Mouse (Mus musculus) right cerebral cortex, adult 18-20 months (tissue): Measurements from ENCODE around the gene AU018091.
"Not testable (repeated sequence)": the region's sequence is repeated elsewhere in the genome, so short reads cannot be mapped to it uniquely, and the experiment has no call there.

Experiments
- DNase-seq: peaks from one replicate; pipeline ENCODE4 v3.0.0; 2022; ENCODE audit warnings: mixed read lengths

The AU018091 gene

DNA sequence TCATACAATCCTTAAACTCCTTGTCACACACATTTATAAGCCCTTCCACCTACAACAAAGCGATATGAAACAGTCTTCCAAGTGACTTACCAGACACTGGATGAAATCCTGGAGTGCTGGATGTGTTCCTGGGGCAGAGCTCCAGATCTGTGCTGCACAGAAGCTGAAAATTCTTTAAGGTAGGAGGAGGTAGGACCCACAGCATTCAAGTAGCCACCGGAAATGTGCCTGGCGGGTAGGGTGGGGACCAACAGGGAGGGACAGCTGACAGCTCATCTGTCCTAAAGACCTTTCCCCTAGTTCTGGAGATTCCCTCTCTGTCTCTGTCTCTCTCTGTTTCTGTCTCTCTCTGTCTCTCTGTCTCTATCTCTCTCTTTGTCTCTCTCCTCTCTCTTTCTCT lies at the start of gene AU018091:
Gene AU018091, minus strand, starts transcription at position 279 of the 400 bp plus-strand sequence.
- no peak for DNase-seq

DNA sequence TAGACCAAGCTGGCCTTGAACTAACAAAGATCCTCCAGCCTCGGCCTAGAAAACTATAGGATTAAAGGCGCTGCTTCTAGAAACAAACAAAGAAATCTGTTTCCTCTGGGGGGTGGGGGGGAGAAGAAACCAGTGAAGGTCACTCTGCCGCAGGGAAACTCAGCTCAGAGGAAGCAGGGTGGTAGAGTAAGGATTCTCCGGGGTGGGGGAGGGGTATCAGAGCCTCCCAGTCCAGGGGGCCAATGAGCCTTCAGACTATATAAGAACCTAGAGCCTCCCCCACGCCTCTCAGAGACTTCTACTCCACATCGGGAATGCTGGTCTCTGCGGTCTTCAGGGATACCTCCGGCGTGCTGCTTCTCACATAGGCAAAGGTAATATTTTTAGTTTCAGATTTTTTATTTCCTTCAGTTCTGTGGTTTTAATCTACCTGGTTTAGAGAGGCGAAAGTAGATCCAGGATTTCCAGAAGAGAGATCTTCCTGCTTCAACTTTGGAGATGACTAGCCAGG lies 48.6 kb upstream of the AU018091 start:
- DNase-seq, result no peak

DNA sequence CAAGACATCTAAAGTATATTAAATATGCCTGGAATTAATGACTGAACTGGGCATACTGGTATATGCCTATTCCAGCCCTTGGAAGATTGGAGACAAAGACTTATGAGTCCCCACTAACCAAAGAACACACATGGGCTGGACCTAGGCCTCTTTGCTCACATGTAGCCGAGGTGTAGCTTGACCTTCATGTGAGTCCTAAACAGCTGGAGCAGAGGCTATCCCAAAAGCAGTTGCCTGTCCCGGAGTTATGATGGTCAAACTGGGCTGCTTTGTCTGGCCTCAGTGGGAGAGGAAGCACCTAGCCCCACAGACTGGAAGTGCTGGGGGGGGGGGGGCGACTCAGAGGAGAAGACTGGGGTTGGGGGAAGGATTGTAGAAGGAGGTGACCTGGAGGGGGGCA lies 47.3 kb upstream of the AU018091 start:
- DNase-seq, result no peak

DNA sequence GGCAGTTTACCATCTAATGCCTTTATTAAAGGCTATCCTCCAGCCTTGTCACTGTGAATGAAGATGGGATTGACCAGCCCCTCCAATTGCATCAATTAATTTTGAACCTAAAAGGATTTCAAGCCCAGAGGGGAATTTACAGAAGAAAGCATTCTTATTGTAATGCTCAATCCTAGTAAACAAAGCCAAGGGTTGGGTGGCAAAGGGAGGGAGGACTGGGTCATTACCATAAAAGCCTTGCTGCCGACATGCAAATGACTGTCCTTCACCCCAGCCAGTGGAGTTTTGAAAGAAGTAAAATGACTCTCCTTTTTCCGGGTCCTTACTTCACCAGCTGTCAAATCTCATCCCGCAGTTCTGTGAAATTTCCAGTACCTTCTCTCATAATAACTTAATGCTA lies 44.6 kb upstream of the AU018091 start:
- no peak for DNase-seq

DNA sequence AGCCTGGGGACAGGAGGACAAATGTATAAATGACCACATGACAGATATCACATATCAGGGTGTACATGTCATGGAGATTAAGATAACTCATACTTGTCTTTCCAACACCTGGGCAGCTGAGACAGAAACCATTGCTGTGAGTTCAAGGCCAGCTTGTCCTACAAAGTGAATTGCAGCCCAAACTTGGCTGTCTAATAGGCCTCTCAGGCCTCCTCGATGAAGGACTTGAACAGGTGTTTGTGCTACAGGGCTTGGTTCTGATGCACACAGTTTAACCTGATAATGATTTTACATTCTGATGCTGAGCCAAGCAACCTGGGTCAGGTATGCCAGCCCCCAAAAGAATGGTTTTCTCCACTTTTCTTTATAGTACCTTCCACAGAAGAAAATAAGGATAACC lies 44.2 kb upstream of the AU018091 start:
- no peak for DNase-seq

DNA sequence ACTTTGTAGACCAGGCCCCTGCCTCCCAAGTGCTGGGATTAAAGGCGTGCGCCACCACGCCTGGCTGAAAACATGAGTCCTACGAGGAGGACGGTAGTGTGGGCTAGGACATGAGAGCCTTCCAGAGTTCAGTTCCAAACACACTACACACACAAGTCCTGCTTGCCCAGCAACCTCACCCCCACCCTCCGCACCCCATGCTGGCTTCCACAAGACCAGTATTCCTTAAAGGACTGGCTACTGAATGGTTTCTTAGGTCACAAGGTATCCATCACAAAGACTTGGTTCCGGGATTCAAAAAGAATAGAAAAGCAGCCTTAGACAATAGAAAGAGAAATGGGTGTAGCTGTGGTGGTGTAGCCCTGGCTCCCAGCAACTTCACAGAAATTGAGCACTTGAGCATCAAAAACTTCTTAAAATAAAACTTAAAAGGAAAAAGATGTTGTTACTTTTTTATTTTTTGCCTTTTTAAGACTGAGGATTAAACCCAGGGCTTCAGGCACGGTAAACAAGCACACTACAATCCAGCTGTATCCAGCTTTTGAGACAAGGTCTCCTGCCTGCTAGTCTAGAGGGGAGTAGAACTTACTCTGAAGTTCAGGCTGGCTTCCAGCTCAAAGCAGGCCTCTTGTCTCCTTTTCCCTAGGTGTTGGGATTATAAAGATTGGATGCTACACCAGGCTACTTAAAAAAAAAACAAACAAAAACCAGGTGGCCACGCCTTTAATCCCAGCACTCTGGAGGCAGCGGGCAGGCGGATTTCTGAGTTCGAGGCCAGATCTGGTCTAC lies 43.2 kb upstream of the AU018091 start:
- DNase-seq, result no peak

DNA sequence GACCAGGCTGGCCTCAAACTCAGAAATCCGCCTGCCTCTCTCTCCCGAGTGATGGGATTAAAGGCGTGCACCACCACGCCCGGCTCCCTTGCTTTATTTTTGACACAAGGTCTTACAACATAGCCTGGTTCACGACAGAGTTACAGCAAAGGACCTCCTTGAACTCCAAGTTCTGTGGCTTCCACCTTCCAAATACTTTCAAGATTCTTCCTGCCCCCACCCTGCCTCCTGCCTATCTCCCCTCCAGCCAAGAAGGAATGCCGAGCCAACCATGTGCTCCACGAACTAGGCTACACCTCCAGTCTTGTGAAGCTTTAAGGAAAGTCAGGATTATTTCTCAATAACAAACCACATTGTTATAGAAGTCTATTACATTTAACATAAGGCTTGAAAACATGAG lies 42.5 kb upstream of the AU018091 start:
- no peak for DNase-seq

DNA sequence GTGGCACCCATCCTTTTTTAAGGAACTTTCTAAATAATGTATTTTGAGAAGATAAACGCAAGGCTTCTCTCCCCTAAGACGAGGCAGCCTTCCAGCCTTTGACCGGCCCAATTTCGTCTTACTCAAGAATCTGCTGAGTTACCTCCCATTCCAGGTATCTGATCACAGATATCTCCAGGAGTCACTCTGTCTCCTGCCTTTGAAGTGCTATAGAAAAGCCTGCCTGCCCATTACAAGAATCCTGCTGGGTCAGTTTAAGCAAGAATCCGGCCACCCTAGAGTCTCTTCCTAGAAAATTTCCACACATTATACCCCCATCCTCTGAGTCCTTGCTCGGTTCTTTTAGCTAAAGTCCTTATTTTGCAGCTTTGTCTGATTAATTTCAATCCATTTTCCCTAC lies 41.6 kb upstream of the AU018091 start:
- DNase-seq, result no peak

DNA sequence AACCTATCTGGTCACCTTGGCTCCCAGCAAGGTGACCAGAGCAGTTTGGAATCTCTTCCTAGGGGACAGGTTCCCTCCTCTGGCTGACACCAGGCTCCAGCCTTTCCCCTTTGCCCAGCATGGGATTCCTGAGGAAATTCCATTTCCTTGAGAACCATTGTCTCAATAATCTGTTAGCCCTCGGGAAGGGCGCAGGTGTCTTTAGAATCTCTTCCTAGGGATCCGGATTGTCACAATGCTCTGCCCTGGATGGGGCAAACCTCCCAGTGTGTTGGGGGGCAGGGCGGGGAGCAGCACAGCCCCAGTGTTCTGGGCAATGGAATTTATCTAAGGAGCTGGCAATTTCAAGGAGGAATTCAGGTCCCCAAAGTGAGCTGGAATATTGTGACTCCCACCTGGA lies 37.5 kb upstream of the AU018091 start:
- no peak for DNase-seq

DNA sequence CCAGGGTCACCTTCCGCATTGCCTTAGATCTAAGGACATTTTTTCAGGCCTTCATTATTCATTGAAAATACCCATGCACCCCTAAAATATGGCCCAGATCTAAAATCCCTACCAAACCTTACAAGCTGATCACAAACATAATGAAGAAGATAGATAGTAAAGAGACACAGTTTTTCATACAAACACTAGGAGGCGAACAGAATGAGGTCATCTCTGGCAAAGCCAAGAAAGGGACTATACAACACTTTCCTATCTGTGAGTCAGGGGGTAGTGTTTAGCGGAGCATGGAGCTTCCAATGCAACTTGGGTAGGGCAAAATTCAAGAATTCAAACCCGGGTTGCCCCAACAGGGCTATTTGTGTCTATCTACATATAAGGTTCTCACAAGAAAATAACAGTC lies 35.6 kb upstream of the AU018091 start:
- no peak for DNase-seq

DNA sequence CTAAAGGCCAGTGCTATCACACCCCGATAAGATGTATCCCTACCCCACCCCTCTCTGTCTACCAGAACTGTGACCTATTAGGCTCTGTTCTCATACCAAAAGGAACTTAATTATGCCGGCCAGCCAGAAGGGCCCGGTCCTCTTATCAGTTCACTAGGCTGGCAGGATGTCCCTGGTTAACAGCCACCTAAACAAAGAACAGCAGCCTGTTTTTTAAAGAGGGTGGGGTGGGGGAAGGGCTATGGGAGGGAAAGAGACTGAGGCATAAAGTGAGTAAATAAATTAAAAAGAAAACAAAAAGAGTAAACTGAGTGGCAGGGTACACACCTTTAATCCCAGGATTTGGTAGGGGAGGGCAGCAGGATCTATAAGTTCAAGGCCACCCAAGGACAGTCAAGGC lies 34.9 kb upstream of the AU018091 start:
- no peak for DNase-seq

DNA sequence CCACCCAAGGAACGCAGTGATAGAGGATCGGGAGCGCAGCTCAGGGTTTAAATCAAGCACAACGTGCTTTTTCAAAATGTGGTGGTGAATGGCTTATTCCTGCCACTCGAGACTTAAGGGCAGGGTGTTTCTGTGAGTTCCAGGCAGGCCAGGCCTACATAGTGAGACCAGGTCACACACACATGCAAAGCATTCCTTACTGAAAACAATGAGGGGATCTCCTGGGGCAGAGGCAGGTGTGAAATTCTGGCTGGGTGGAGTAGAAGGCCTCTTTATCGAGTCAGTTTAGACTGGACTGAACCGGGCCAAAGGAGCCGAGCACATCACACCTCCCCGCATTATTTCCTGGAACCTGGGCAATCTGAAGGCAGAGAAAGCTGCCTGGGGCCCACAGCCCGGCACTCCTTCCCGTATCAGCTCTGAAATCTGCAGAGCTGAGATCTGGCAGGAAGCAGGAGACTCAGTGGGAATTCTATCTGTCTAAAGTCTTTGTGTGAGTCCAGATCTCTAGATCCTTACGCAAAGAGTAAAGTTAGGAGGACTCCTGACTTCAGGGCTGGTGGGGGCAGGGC lies 32.2 kb upstream of the AU018091 start:
- DNase-seq, result no peak

DNA sequence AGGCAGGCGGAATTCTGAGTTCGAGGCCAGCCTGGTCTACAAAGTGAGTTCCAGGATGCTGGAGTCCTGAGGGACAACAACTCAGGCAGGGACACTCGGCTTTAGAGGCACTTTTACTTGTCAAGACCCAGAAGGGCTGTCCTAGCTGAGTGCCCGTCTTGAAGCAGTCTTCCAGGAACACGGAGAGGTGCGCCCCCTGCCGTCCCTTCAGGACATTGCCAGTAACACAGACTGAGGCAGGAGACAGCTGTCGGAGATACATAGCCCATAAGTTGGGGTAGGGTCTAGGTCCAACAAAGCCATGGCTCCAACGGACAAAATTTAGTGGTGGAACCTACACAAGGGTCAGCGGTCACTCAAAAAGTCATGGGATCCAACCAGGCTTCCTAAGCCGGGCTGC lies 29.9 kb upstream of the AU018091 start:
- no peak for DNase-seq

DNA sequence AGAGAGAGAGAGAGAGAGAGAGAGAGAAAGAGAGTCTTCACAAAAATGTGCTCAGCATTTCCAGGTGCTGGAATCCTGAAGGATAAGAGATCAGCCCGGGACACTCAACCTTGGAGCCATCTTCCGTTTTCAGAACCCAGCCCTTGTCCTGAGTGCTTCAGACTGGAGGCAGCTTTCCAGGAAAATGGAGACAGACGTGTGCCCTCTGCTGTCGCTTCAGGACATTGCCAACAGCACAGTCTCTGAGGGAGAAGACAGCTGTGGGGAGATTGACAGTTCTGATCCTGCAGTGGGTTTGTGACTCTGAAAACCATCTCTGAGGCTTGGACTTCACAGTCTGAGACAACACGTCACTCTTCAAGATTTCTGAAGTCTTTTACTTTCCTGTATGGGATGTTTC lies 26.8 kb upstream of the AU018091 start:
- DNase-seq, result no peak

DNA sequence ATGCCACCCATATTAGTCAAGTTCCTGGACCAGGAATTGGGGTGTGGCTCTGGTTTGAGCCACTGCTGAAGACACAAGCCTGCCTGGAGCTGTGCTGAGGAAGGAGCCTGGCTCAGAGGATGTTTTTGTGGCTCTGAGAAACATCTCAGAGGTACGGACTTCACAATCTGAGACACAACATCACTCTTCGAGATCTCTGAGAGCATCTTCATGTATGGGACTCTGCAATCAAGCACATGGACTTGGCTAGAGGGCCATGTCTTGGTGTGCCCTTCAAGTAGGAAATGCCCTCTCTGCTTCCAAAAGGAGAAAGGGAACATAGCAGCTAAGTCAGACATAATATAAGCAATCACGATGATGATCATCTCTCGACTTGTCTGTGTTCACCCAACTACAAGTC lies 25.5 kb upstream of the AU018091 start:
- DNase-seq, result no peak

DNA sequence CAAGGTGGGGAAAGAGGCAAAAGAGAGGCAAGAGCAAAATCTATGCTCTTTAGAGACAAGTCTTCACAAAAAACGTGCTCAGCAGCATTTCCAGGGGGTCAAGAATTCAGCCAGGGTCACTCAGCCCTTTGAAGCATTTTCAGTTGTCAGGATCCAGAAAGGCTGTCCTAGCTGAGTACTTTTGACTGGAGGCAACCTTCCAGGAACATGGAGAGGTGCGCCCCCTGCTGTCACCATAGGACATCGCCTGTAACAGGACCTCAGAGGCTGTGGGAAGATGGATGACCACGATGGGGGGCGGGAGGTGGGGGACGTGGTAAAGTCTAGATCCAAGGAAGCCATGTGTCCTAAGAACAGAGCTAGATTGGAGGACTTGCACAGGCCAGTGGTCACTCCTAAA lies 24.9 kb upstream of the AU018091 start:
- DNase-seq, result peak; percentile 37

DNA sequence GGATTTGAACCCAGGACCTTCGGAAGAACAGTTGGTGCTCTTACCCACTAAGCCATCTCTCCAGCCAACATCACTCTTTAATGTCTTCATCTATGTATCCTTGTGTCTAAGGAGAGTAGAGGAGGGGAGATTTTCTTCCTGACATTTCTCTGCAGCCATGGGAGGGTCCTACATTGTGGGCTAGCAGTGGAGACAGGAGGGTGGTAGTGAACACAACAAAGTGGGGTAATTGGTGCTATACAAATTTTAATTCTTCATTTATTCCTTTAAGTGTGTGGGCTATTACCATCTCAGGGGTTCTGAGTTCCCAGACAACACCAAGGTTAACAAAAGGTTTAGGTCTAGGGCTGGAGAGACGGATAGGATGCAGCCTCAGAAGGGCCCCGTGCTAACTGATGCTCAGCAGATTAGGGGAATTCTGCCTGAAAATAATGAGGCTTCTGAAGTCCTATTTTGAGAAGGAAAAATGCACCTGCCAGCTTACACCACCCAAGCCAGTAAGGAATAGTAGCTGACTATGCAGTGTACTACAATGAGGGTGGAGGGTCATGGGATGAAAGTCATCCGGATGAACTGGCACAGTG lies 24.1 kb upstream of the AU018091 start:
- no peak for DNase-seq

DNA sequence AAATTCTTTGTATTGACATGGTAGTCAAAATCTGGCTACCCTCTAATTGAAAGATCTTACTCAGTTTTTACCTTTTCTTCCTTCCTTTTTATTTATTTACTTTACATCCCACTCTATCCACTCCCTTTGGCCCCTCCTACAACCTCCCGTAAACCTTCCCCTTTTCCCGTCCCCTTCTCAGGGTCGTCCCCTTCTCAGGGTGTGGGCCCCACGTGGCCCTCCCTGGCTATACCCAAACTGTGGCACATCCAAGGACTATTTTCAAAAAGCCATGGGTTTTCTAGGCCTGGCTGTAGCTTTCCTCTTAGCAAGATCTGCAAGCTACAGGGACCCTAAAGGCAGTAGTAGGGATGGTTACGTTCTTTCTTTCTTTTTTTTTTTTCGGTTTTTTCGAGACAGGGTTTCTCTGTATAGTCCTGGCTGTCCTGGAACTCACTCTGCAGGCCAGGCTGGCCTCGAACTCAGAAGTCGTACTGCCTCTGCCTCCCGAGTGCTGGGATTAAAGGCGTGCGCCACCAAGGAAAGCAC lies 23.0 kb upstream of the AU018091 start:
- DNase-seq, result no peak

DNA sequence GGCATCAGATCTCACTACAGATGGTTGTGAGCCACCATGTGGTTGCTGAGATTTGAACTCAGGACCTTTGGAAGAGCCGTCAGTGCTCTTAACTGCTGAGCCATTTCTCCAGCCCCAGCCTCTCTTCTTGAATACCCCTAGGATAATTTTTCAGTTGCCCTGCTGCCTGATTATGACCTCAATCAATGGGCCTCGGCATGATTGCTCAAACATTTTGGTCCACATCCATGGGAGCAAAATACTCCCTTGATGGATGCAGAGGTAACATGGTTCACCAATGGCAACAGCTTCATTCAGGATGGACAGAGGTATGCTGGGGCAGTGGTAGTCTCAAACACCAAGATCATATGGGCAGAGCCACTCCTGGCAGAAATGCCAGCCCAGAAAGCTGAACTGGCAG lies 17.7 kb upstream of the AU018091 start:
- DNase-seq, result not testable (repeated sequence)

DNA sequence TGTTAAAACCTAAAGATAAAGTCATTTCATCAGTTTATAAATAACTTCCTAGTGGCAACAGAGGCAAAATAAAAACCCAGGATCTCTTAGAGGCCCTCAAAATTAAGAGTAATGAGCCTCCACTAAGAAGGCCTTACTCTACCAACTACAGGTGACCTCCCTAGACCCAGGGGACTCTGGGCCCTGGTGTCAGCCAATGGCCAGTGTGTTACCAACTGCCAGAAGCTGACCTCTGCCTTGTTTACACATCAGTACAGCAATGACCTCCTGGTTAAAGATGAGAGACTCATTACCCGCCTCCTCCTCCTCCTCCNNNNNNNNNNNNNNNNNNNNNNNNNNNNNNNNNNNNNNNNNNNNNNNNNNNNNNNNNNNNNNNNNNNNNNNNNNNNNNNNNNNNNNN lies 17.1 kb upstream of the AU018091 start:
- no peak for DNase-seq

DNA sequence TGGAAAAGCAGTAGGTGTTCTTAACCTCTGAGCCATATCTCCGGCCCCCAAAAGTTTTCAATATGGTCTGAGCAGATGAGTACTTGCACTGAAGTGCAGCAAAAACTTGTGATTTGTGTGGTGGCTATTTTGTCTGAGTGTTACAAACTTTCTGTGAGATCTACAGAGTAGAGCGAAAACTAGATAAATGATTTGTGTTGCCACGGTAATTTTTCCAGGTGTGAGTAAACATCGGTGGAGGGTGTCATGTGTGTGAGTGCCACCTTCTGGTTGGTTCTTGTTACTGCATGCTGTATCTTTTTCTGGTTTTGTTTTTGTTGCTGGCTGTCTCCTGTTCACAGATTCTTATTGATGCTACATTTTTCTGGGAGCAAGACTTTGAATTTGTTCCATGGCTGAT lies 15.4 kb upstream of the AU018091 start:
- no peak for DNase-seq

DNA sequence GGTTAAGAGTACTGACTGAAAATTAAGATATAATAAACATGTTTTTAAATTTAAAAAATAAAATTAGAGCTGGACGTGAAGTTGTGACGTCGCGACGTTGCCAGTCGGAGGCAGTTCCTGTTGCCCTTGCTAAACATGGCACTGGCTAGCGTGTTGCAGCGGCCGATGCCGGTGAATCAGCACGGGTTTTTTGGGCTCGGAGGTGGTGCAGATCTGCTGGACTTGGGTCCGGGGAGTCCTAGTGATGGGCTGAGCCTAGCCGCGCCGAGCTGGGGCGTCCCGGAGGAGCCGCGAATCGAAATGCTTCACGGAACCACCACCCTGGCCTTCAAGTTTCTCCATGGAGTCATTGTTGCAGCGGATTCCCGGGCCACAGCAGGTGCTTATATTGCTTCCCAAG lies 12.0 kb upstream of the AU018091 start:
- not testable (repeated sequence) for DNase-seq

DNA sequence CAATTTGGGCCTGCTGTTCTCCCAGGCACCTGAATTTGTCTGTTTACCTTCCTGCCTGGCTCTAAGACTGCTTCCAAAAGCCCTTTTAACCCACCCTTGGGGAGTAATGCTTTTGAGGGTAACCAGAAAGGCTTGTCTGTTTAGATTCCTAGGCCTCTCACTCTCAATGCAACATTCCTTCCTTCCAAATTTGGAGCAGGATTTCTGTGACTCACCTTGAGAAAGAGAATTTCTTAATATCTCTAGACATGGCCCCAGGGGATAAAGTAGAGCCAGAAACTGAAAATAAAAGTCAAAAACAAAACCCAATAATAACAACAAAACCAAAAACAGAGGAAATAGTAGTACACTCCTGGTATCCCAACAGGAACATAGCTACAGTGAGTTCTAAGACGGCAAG lies 707 bp downstream of the AU018091 start:
- DNase-seq, result no peak

DNA sequence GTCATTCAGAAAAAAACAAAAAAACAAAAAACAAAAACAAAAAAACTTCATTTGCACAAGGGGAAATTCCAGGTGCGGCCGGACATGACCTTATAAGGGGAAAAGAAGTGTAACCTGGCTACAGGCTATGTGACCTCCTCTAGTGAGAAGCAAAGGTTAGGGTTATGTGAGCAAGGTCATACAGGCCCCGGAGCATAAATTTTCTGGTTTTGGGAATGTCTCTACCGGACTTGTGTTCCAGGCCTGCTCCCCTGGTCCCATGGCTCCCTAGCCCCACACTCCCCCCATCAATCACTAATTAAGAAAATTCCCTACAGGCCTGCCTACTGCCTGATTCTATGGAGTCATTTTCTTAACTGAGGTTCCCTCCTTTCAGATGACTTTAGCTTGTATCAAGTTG lies 2.7 kb downstream of the AU018091 start:
- no peak for DNase-seq
